Mouse (Mus musculus) heart, postnatal 0 days (tissue): Measurements from ENCODE around the gene Cog7. TPM values are rescaled to one million over a fixed set of nuclear protein-coding genes. Genes with fewer than 3 reads are reported as not detected.

ENCODE experiments used
- ATAC-seq: fragments of 200-750 bp; cut with Nextera tagmentation; 2 replicates; pipeline ENCODE4 v1.8.0; 2017; ENCODE audit warnings: low read depth, moderate number of reproducible peaks, moderate library complexity; ENCODE audit not compliant: insufficient read depth
- DNase-seq: peaks from one replicate; pipeline ENCODE4 v3.0.0-alpha.2; 2016; ENCODE audit warnings: low spot score
- H3K27ac ChIP-seq: fragments of 300-500 bp; sonication (generic); 2 replicates; pipeline ENCODE4 v1.5.1; 2014; ENCODE audit warnings: low read depth, mild to moderate bottlenecking
- H3K27me3 ChIP-seq: fragments of 300-500 bp; sonication (generic); 2 replicates; pipeline ENCODE4 v1.6.1; 2014; ENCODE audit warnings: low read length, mixed read lengths; ENCODE audit not compliant: control insufficient read depth, insufficient read depth
- H3K36me3 ChIP-seq: fragments of 300-500 bp; sonication (generic); replicated peaks from 2 replicates; pipeline ENCODE4 v1.6.1; 2014; ENCODE audit warnings: low read length, mixed read lengths; ENCODE audit not compliant: control insufficient read depth, insufficient read depth
- H3K4me1 ChIP-seq: fragments of 300-500 bp; sonication (generic); 2 replicates; pipeline ENCODE4 v1.6.1; 2014; ENCODE audit warnings: antibody characterized with exemption; ENCODE audit not compliant: control insufficient read depth, insufficient read depth
- H3K4me2 ChIP-seq: fragments of 300-500 bp; sonication (generic); 2 replicates; pipeline ENCODE4 v1.6.1; 2014; ENCODE audit warnings: low read depth, mild to moderate bottlenecking, low read length, moderate library complexity
- H3K4me3 ChIP-seq: fragments of 300-500 bp; sonication (generic); 2 replicates; pipeline ENCODE4 v1.5.1; 2014; ENCODE audit warnings: low read depth, low read length
- H3K9ac ChIP-seq: fragments of 300-500 bp; sonication (generic); replicated peaks from 2 replicates; pipeline ENCODE4 v1.6.1; 2014; ENCODE audit warnings: low read depth, low read length, mixed read lengths
- H3K9me3 ChIP-seq: fragments of 300-500 bp; sonication (generic); replicated peaks from 2 replicates; pipeline ENCODE4 v1.6.1; 2016; ENCODE audit warnings: low read length; ENCODE audit not compliant: control insufficient read depth
- CTCF ChIP-seq: IDR thresholded peaks from 2 replicates; pipeline ENCODE4 v1.5.1; 2016; ENCODE audit warnings: antibody characterized with exemption, control low read depth, low read depth
- EP300 ChIP-seq: IDR thresholded peaks from 2 replicates; pipeline ENCODE4 v1.6.1; 2016; ENCODE audit warnings: antibody characterized with exemption, low read depth
- WGBS: fragments of 180-500 bp; shearing (Covaris S2); extraction: QIAGEN DNeasy Blood & Tissue Kit; methylation state at CpG from one replicate; pipeline ENCODE4 v1.1.7; 2014; 5-methylcytosine and 5-hydroxymethylcytosine counted together
- polyA plus RNA-seq: library from polyadenylated mRNA; unstranded; fragments of >200 nt; fragmentation: Nextera tagmentation; extraction: Ambion mirVana; gene quantifications from 2 replicates; pipeline ENCODE4 v1.2.1, GENCODE M21; 2015
- total RNA-seq: library from RNA; depleted of rRNA; stranded (reverse); fragments of >200 nt; gene quantifications from 2 replicates; pipeline ENCODE4 v1.2.3, GENCODE M21; 2014; ENCODE audit warnings: low replicate concordance

Cog7 gene
- total and polyA plus RNA-seq, 2 experiments from 2014 or later, result 12.4 to 20.4 TPM

GRCm38 (mm10) chr7:121939729-121940128 lies 41.8 kb downstream of the Cog7 start:
- Histone ChIP-seq H3K9ac (no peak overlapping the region), H3K4me3 (no peak overlapping the region), H3K4me1 (peaks cover 16% of the 10 kb centered on the region), H3K9me3 (no peaks in the 10 kb centered on the region), H3K27ac (no peak overlapping the region), H3K27me3 (no peaks in the 10 kb centered on the region), H3K4me2 (no peak overlapping the region), H3K36me3 (peaks cover 5% of the 10 kb centered on the region)
- DNase-seq, result no peak
- 42% methylated on average over 4 of the region's 4 CpGs for WGBS
- ATAC-seq, result no peak
- TF ChIP-seq EP300, result no peak
- no peak for TF ChIP-seq CTCF

GRCm38 (mm10) chr7:121939244-121939643 lies 42.3 kb downstream of the Cog7 start:
- ATAC-seq (no peak), DNase-seq (no peak)
- no peak overlapping the region for H3K4me2 ChIP-seq
- WGBS, result 61% methylated on average over 6 of the region's 6 CpGs
- H3K36me3 ChIP-seq, result peaks cover 5% of the 10 kb centered on the region
- H3K9me3 ChIP-seq, result no peaks in the 10 kb centered on the region
- no peak for TF ChIP-seq CTCF
- TF ChIP-seq EP300, result no peak
- no peak overlapping the region for H3K4me3 ChIP-seq
- H3K27me3 ChIP-seq, result no peaks in the 10 kb centered on the region
- H3K27ac ChIP-seq, result no peak overlapping the region
- peaks cover 16% of the 10 kb centered on the region for H3K4me1 ChIP-seq
- H3K9ac ChIP-seq, result no peak overlapping the region

GRCm38 (mm10) chr7:121938124-121938891 lies 43.2 kb downstream of the Cog7 start:
- Histone ChIP-seq H3K4me3 (no peak overlapping the region), H3K4me1 (peaks cover 16% of the 10 kb centered on the region), H3K27me3 (no peaks in the 10 kb centered on the region), H3K9me3 (no peaks in the 10 kb centered on the region), H3K9ac (no peak overlapping the region), H3K27ac (no peak overlapping the region), H3K4me2 (no peak overlapping the region), H3K36me3 (peaks cover 5% of the 10 kb centered on the region)
- no peak for ATAC-seq
- no peak for TF ChIP-seq CTCF
- no peak for DNase-seq
- WGBS, result 84% methylated on average over 8 of the region's 8 CpGs

- H3K4me2 ChIP-seq, result no peak overlapping the region
- H3K36me3 ChIP-seq, result peaks cover 11% of the 10 kb centered on the region
- TF ChIP-seq CTCF, result no peak
- TF ChIP-seq EP300, result no peak
- no peaks in the 10 kb centered on the region for H3K27me3 ChIP-seq
- H3K4me1 ChIP-seq, result peaks cover 13% of the 10 kb centered on the region
- 34% methylated on average over 14 of the region's 14 CpGs for WGBS
- ATAC-seq (peak; percentile 60; the same call in 1 of the 2 replicates), DNase-seq (no peak)
- no peak overlapping the region for H3K9ac ChIP-seq
- no peak overlapping the region for H3K4me3 ChIP-seq
- H3K27ac ChIP-seq, result no peak overlapping the region
- H3K9me3 ChIP-seq, result no peaks in the 10 kb centered on the region
These were observed 44.5 kb downstream of the Cog7 start for GRCm38 (mm10) chr7:121936861-121937630.

- H3K4me3 ChIP-seq, result no peak overlapping the region
- H3K4me1 ChIP-seq, result peaks cover 10% of the 10 kb centered on the region
- H3K27me3 ChIP-seq, result no peaks in the 10 kb centered on the region
- H3K4me2 ChIP-seq, result no peak overlapping the region
- TF ChIP-seq CTCF (no peak), EP300 (no peak)
- DNase-seq (no peak), ATAC-seq (no peak)
- H3K9ac ChIP-seq, result no peak overlapping the region
- no peaks in the 10 kb centered on the region for H3K9me3 ChIP-seq
- 53% methylated on average over 12 of the region's 12 CpGs for WGBS
- no peak overlapping the region for H3K27ac ChIP-seq
- peaks cover 11% of the 10 kb centered on the region for H3K36me3 ChIP-seq
These were observed 45.4 kb downstream of the Cog7 start for GRCm38 (mm10) chr7:121935906-121936794.
